Mouse (Mus musculus) embryonic fibroblast, embryonic 13.5 days (primary cell): Measurements from ENCODE around the gene Agpat4.

Experiments used
- CTCF ChIP-seq: IDR thresholded peaks from 2 replicates; pipeline ENCODE4 v1.5.1; 2011; ENCODE audit warnings: mild to moderate bottlenecking, control low read depth, low read length, moderate library complexity, borderline replicate concordance; ENCODE audit not compliant: insufficient read depth
- POLR2A ChIP-seq: IDR thresholded peaks from 2 replicates; pipeline ENCODE4 v1.6.1; 2011; ENCODE audit warnings: low read depth, mild to moderate bottlenecking, control low read depth, low read length, moderate library complexity

GRCm38 (mm10) chr17:12115086-12115485 lies 3.4 kb upstream of the Agpat4 start:
- TF ChIP-seq POLR2A: no peak
- no peak for TF ChIP-seq CTCF
